Mouse (Mus musculus): ENCODE measurements at regions not wholly inside any gene's neighbourhood (a gene's known extent, or its start where the extent isn't known, plus 50 kb on each side); places are given as distances from the start of the nearest gene placed in this dataset.

DNA sequence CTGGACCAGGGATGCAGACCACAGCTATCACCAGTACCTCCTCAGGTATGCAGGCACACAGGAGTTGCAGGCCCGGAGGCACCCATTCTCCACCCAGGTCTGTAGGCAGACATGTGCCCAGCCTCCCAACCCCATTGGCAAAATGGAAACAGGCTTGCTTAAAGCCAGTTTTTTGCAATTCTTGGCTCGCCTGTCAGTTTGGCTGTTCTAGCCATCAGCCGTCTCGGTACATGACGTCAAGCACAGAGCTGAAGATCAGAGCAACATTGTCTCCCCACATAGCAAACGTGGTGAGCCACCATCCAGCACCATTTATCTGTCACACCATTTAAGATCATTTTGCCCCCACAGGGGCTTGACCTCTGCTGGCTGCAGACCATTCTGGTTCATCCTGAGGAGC lies 196.1 kb upstream of the Cops8 start:
- no peak for DNase-seq

GRCm38 (mm10) chr1:90408504-90409215 lies 194.1 kb upstream of the Cops8 start:
- DNase-seq, result peak; percentile 21

GRCm38 (mm10) chr1:90409236-90409635 lies 193.5 kb upstream of the Cops8 start:
- DNase-seq, result peak; percentile 17

- peak; percentile 57 for DNase-seq
Observed at GRCm38 (mm10) chr1:90412511-90413045, 190.2 kb upstream of the Cops8 start.

DNA sequence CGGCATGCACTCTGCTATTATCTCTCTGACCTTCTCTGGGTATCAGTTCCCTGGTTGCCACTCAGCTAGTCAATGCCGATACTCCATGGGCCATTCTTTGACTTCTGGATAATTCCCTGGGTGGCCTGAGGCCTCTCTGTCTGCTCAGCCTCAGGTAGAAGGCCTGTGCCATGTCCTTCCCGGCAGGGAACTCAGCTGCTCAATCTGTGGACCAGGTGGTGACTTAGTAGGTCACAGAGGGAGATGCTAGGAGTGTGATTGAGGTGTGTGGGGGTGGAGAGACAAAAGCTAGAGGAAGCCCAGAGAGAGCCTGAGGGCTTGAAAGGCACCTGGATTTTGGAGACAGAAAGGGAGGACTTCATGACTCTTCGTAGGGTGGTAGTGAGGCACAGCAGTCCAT lies 188.0 kb upstream of the Cops8 start:
- DNase-seq, result no peak

- peak; percentile 44 for DNase-seq
Observed at GRCm38 (mm10) chr1:90424066-90424821, 178.5 kb upstream of the Cops8 start.

- DNase-seq, result no peak
Observed at GRCm38 (mm10) chr1:90428334-90428733, 174.4 kb upstream of the Cops8 start.

DNA sequence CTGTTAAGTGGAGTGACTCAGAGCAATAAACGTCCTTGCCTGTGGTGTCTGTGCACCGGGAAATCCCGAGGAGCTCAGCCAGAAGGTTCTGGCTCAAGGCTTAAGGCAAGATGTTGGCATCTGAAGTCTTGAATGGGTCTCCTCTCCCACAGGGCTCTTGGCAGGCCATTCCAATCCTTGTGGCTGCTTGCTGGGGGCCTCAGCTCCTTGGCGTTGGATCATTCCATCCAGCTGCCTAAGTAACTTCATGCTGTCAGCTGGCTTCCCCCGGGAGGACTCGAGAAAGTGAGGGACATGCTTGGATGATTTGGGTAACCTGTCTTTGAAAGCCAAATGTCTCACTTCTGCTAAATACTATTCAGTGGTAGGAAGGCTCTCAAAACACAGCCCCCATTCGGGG lies 174.0 kb upstream of the Cops8 start:
- no peak for DNase-seq

DNA sequence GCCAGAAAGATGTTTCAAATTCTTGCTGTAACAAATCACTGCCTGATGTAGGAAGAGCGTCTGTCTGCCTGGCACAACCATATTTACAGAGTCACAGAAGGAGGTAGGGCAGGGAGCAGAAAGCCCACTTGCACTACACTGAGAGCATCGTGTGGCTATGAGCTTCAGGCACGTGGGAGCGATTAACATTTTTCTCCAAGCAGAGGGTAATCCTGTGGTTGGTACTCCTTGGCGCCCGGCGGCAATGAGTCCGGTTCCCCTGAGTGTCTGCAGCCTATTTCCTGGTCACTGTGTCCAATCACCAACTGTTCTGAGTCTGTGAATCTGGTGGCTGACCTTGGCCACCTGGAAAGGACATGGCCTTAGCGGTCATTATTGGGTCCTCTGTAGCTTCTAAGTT lies 172.3 kb upstream of the Cops8 start:
- DNase-seq, result no peak

DNA sequence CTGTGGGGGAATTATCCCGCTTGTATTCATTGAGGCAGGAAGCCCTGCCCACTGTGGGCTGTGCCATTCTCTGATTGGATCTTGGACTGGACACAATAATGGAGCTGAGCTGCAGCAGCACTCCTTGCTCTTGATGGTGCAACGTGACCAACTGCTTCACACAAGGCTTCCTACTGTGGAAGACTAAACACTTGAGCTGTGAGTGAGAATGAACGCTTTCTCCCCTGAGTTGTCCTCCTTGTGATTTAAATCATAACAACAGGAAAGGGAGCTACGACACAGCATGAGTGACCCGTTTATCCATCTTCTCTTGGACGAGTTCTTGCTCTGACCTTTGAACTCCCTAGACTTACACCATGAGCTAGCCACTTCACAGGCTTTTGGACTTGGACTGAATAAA lies 171.0 kb upstream of the Cops8 start:
- no peak for DNase-seq

- DNase-seq, result no peak
Observed at GRCm38 (mm10) chr1:90433911-90434310, 168.9 kb upstream of the Cops8 start.

- no peak for DNase-seq
Observed at GRCm38 (mm10) chr1:90440638-90441037, 162.1 kb upstream of the Cops8 start.

GRCm38 (mm10) chr1:90441134-90441868 lies 161.5 kb upstream of the Cops8 start:
- no peak for DNase-seq

DNA sequence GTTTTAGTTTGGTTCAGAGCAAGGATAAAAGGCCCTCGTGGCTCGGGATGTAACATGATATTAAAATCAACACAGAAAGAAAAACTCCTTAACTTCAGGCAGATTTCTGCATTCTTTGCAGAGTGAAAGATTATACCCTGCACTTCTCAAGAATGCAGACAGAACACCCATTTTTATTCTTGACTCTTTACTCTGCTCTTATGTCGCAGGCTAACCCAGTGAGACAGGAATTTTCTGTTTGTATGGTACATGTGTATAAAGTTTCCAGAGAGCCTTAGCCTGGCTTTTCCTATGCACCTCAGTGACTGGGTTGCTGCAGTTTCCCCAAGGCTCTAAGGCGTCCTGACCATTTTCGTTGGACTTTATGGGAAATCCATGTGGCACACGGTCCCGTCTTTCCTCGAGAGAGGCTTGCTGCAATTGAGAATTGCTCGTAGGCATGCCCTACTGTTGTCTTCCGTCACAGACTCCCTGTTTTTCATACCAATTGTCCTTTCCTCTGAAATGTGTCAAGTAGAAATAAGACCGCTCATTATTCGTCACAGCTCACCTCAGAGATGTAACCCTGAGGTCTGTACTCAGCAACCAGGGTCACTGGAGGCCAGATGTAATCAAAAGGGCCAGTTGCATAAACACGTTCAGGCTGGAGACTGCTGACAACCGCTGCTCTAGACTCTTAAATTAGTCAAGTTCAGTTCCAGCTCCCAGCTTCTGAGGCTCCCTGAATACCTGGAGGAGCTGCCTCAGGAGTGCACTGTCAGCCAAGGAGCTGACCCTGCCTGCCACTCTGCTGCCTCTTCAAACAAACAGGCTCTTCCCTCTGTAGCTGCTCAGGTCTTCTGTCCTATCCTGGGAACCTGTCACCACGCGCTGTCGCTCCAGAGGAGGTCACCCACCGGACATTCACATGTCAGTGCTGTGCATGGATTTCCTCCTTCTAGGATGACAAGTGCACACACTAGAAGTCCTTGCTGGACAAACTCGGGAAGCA lies 160.2 kb upstream of the Cops8 start:
- no peak for DNase-seq

DNA sequence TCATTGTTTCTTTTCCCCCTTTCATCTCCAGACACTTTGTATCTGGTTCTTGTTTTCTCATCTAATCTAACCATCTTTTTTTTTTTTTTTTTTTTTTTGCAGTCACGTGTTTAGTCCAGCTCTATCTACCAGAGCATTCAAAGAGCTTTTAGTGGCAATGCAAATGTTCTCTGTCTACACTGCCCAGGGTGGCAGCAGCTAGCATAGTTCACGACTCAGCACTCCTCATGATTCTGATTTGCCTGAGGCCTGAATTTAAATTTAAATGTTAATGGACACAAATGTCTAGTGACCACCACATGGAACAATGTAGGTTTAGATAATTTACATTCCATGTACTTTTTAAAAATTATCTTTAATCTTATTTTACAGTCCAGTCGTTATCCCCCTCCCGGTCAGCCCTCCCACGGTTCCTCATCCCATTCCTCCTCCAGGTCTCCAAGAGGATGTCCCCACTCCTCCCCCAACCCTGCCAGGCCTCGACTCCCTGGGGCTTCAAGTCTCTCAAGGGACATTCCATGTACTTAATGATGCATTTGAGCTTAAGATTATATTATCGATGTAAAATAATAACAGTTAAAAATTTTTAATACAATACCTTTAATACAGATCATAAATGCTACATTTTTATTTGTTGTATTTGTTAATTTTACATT lies 153.1 kb upstream of the Cops8 start:
- no peak for DNase-seq

DNA sequence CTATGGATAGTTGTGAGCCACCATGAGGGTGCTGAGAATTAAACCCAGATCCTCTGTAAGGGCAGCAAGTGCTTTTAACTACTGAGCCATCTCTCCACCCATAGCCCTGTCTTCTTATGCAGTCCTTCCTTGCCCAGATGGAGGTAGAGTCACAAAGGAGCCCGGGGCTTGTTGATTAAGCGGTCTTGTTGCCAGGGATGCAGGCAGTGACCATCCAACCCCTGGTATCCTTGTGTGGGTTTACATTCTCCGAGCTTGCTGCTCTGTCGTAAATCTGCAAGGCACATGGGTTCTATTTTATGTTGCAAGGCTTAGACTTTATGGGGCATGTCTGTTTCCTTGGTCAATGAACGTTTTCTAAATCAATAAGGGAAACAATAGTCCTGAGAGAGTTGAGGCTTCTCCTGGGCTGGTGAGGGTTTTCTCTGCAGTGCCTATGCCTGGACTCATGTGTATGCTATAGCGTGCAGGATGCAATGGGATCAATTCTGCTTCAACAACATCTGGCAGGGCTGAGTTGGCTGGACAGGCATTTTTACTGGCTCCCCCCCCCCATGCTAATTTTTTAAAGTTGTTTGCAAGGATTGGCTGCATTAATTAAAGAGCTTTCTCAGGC lies 150.7 kb upstream of the Cops8 start:
- DNase-seq, result no peak

DNA sequence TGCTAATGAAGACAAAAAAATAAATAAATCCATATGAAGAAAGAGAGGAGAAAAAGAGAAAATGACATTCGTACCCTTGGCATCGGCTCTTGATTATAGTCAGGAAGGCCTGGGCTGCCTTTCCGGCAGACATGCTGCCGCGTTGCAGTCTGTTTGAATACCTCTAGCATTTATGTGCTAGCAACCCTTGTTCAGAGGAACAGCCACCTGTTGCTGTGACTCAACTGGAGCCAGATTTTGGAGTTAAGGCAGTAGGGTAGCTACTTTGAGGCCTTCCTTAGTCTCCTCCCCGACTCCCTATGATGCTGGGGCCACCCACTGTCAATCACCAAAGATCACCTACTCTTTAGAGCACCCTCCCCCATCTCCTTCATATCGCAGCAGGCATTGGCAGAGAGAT lies 148.5 kb upstream of the Cops8 start:
- DNase-seq, result no peak

GRCm38 (mm10) chr1:90457396-90457795 lies 145.4 kb upstream of the Cops8 start:
- DNase-seq, result no peak

- DNase-seq, result no peak
Observed at GRCm38 (mm10) chr1:90458176-90458575, 144.6 kb upstream of the Cops8 start.

DNA sequence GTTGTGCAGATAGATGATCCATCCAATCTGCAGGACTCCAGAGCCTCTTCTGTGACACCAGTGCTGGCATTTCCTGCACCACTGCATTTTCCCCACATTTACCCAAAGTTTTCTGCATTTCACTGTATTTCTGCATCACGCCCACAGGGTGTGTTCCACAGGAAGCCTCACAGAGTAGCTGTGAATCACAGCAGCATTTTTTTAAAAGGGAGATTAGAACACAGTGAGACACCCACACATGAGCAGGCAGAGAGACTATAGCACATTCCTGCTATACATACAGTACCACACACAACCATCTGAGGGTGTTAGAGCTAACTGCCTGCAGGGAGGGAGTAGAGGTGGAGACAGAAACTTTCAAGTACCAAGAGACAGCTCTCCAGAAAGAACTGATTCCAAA lies 141.1 kb upstream of the Cops8 start:
- DNase-seq, result no peak

GRCm38 (mm10) chr1:90463302-90463701 lies 139.5 kb upstream of the Cops8 start:
- no peak for DNase-seq

Data from kidney, postnatal 14 days (tissue).